In the genomic region with DNA sequence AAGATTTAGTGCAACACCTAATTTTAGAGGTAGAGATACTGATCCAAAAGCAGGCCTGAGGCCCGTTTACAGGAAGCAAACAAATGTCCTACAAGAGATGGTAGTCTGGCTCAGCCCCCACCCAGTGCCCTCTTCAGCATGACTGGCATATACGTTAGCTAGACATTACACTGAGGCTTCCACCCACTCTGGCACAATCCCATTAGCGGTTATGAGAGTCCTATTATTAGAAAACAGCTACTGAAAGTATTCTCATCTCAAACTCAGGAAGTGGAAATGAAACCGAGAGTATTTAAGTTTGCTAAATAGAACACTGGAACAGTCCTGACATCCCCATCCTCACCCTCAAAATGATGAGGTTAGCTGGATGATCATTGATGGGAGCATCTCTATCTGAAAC, we compare ENCODE assay signal across 17 mouse cellular contexts.
DNase-seq lines count a peak whose midpoint lies in the region; ATAC-seq lines count a peak whose summit lies in the region.
"Had no signal": no experiment of that assay in that cellular context is flagged by ENCODE, and none has a peak within 500 bp of the region (broad histone marks: within the 10 kb centered on the region; RNA-seq: fewer than 3 reads in every experiment).

No protein-coding gene starts in this region.

- 35% methylated on average over 4 of the region's 4 CpGs for WGBS in heart, embryonic 16.5 days
- 68% methylated on average over 4 of the region's 4 CpGs for WGBS in heart, embryonic 11.5 days (ENCODE audit: insufficient replicate concordance)

- no peaks in the 10 kb centered on the region for H3K9me3 ChIP-seq in heart, embryonic 16.5 days (replicated peaks; ENCODE audit: control insufficient read depth, low read length)
- no peaks in the 10 kb centered on the region for H3K9me3 ChIP-seq in heart, embryonic 11.5 days (replicated peaks; ENCODE audit: control insufficient read depth, low read length)
- H3K9me3 ChIP-seq: forebrain, embryonic 15.5 days; liver, embryonic 12.5 days; lung, embryonic 15.5 days had no signal

- DNase-seq in lung, postnatal 25 days (ENCODE audit: low spot score), result peak; percentile 3
- DNase-seq in lung, postnatal 14 days, result no peak
- peak; percentile 14 for DNase-seq in brain, adult 2 months (ENCODE audit: low read depth, low spot score)
- DNase-seq in skeletal muscle tissue, adult 2 months (ENCODE audit: low read depth, low spot score), result peak; percentile 10
- DNase-seq in frontal cortex, postnatal 10 days (ENCODE audit: low spot score in 2 of 2), result no peak
- DNase-seq: adrenal gland, postnatal 36 days; cerebellum, postnatal 14 days; gastrocnemius, adult 2 months; right cerebral cortex, postnatal 14 days had no signal

- H3K4me3 ChIP-seq in heart, embryonic 16.5 days (ENCODE audit: low read length), result no peak overlapping the region
- H3K4me3 ChIP-seq in heart, embryonic 11.5 days (ENCODE audit: low read depth, low read length), result no peak overlapping the region
- H3K4me3 ChIP-seq: erythroblast, embryonic 14.5 days; forebrain, embryonic 15.5 days; gastrocnemius, adult 2 months; liver, embryonic 12.5 days; lung, embryonic 15.5 days had no signal

- H3K9ac ChIP-seq in heart, embryonic 16.5 days (ENCODE audit: low read length), result no peak overlapping the region
- H3K9ac ChIP-seq in heart, embryonic 11.5 days (ENCODE audit: low read depth, low read length), result no peak overlapping the region
- H3K9ac ChIP-seq: forebrain, embryonic 15.5 days; liver, embryonic 12.5 days; lung, embryonic 15.5 days had no signal

- peaks cover 11% of the 10 kb centered on the region for H3K4me1 ChIP-seq in heart, embryonic 16.5 days (ENCODE audit: control insufficient read depth, insufficient read depth, low read length)
- no peaks in the 10 kb centered on the region for H3K4me1 ChIP-seq in heart, embryonic 11.5 days (ENCODE audit: control insufficient read depth, insufficient read depth, low read length)
- H3K4me1 ChIP-seq: forebrain, embryonic 15.5 days; liver, embryonic 12.5 days; lung, embryonic 15.5 days had no signal

- H3K4me2 ChIP-seq in heart, embryonic 16.5 days (ENCODE audit: low read depth, low read length), result peak overlapping the region; percentile 36; the same call in 1 of the 2 replicates
- H3K4me2 ChIP-seq in heart, embryonic 11.5 days, result no peak overlapping the region
- H3K4me2 ChIP-seq: forebrain, embryonic 15.5 days; liver, embryonic 12.5 days; lung, embryonic 15.5 days; midbrain, embryonic 11.5 days had no signal

- H3K36me3 ChIP-seq in heart, embryonic 16.5 days (ENCODE audit: control insufficient read depth, insufficient read depth), result no peaks in the 10 kb centered on the region
- no peaks in the 10 kb centered on the region for H3K36me3 ChIP-seq in heart, embryonic 11.5 days (ENCODE audit: control insufficient read depth, insufficient read depth, low read length)
- H3K36me3 ChIP-seq: forebrain, embryonic 15.5 days; liver, embryonic 12.5 days; lung, embryonic 15.5 days had no signal

- H3K27ac ChIP-seq in heart, embryonic 16.5 days (ENCODE audit: low read length), result peak overlapping the region; percentile 37; the same call in 1 of the 2 replicates
- H3K27ac ChIP-seq in heart, embryonic 11.5 days (ENCODE audit: low read depth, low read length), result no peak overlapping the region
- H3K27ac ChIP-seq: forebrain, embryonic 15.5 days; gastrocnemius, adult 2 months; liver, embryonic 12.5 days; lung, embryonic 15.5 days had no signal

- no peaks in the 10 kb centered on the region for H3K27me3 ChIP-seq in heart, embryonic 16.5 days (ENCODE audit: control insufficient read depth, insufficient read depth, low read length)
- H3K27me3 ChIP-seq in heart, embryonic 11.5 days (ENCODE audit: control insufficient read depth, insufficient read depth, low read length), result no peaks in the 10 kb centered on the region
- H3K27me3 ChIP-seq: forebrain, embryonic 15.5 days; liver, embryonic 12.5 days; lung, embryonic 15.5 days had no signal

- ATAC-seq in heart, embryonic 16.5 days (replicated peaks; ENCODE audit: extremely low read depth, insufficient read depth, low FRiP score), result no peak; the same call in 1 of the 2 replicates
- no peak for ATAC-seq in heart, embryonic 11.5 days (replicated peaks; ENCODE audit: insufficient number of reproducible peaks, low FRiP score, low TSS enrichment)
- ATAC-seq: forebrain, embryonic 15.5 days; hindbrain, embryonic 16.5 days; liver, embryonic 12.5 days had no signal

Comparison
In these comparisons a context has a peak if more than half of its experiments do, and no peak if none do; other contexts are left out.
1. DNase-seq: peak in lung, postnatal 25 days (single experiment), brain, adult 2 months (single experiment) and skeletal muscle tissue, adult 2 months (single experiment); none in lung, postnatal 14 days (single experiment) and frontal cortex, postnatal 10 days (0 of 2).